Mouse (Mus musculus) urinary bladder, postnatal 25 days (tissue): Measurements from ENCODE around the gene Gm43191.

ENCODE experiments used
- DNase-seq: peaks from one replicate; pipeline ENCODE4 v3.0.0; 2022; ENCODE audit warnings: low spot score

Gm43191 gene

DNA sequence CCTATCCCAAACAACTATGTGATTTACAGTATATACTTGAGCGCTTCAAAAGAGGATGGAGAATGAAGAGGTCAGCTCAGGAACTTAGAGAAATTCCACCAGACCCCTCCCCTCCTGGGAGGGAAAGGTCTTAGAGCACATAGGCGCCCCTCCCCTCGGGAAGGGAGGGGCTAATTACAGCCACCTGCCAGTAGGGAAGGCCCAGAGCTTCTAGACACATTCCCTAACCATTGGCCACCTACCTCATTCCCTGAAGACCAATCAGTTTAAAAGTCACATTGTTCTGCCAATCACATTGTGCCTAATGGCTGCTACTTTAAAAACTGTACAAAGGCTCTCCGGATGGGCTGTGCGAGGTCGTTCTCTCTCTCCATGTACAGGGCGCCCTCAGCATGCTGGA is 58.4 kb downstream of the Gm43191 start:
- DNase-seq = no peak

DNA sequence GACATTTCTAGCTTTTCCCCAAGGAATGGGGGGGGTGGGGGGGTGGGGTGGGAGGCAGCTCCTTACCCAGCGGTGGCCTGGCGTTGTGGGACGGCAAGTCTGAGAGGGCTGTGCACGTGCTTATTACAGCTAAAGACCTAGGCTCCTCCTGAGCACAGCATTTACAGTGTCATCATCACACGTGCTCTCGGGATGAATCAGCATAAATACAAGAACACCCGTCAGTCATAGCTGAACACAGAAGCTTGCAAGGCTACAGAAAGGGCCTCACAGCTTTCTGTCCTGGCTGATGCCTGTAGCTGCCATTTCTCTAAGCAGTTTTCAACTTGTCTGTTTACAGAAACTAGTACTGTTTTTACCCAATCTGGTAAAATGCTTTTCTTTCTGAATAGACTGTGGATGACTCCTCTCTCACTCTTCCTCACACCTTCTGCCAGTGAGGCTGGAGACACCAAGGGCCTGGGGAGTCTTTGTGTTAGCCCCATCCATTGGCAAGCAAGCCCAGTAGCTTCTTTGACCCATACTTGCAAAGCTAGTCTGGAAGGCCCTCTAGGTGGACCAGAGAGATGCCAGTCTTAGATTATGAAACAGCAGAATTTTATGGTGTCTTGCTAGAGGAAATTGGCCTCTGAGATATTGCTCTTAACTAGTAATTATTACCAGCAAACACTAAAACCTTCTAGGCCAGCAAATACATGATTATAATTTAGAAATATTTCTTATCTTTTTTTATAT is 60.3 kb downstream of the Gm43191 start:
- DNase-seq = no peak

DNA sequence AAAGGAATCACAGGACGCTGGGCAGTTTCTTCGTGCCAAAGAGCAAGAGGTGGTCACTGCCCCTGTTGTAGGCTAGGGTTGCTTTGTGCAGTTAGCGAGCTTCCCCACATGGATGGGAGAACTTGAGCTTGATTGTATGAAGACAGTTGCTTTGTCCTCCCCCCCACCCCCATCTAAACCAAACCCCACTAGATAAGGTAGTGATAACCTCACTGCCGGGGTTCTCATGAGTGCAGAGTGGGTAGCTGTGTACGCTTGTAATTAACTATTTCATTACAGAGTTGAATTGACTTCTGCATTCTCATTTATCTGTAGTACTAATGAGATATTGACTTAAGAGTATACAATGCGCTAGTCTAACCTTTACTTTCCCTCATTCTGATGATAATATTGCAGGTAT is 62.2 kb downstream of the Gm43191 start:
- no peak for DNase-seq

DNA sequence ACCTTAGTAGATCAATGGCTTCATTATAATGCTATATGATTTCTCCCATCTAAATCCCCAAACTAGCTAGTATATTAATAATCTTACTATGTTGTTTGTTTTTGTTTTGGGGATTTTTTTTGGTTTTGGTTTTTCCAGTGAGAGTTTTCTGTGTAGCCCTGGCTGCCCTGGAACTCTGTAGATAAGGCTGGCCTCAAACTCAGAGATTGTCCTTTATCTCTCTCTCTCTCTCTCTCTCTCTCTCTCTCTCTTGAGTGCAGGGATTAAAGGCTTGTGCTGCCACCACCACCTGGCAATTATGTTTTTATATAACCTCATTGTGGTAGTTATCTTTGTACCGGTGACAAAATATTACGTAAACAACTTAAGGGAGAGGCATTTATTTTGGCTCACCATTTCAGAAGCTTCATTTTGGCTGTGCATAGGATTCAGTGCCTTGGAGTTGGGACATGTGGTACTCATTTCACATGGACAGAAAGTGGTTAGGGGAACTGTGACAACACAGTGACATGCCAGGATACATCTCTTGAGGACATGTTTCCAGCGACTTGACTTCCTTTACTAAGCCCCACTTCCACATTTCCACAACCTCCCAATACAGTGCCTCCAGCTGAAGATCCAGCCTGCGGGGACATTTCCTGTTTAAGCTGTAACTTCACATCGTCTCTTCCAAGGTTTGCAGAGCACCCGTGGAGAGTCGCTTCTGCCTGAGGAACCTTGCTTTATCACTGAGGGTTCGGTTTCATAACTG is 65.6 kb downstream of the Gm43191 start:
- no peak for DNase-seq

DNA sequence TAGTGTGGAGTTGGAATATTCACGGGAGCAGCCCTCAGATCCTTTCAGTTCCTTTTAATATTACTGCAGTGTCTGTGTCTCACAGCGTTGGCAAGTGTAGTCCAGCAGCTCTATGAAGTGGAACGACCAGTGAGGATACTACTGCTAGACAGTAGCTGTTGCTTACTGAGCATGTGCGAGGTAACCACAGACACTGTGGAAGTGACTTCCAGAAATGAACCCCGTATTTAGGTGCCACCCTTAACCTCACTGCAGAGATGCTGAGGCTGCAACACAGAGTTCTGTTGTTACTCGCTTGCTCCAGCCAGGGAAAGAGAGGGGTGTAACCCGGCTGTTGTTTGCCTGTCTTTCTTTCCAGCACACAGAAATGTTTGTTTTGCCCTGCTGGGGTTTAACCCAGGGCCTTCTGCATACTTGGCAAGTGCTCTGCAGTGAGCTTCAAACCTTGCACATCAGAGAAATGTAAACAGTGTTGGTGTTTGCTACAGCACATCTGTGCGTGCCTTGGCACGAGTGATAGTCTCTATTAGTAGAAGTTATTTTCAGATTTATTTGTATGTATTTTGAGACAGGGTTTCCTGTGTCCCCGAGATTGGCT is 66.7 kb downstream of the Gm43191 start, which contains the start of gene Trmt13:
TSS of gene Trmt13 (minus strand) at position 293 of the 598 bp plus-strand sequence.
- DNase-seq = no peak

DNA sequence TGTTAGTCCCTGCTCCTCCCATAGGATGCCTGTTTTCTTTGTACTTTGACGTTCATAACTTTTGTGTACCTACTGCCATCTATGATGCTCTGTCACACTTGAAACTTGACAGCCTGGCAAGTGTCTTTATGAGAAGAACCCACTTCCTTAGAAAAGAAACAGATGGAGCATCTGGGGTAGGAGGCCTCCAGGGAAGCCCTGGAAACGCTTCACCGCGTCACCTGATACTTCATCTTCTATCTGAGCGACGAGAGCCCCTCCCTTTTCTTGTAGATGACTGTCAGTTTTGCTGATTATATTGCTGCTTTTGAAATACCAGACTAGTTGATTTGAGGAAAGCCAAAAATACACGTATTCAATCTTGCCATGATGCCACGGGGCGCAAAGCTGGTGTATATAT is 76.5 kb downstream of the Gm43191 start:
- no peak for DNase-seq

DNA sequence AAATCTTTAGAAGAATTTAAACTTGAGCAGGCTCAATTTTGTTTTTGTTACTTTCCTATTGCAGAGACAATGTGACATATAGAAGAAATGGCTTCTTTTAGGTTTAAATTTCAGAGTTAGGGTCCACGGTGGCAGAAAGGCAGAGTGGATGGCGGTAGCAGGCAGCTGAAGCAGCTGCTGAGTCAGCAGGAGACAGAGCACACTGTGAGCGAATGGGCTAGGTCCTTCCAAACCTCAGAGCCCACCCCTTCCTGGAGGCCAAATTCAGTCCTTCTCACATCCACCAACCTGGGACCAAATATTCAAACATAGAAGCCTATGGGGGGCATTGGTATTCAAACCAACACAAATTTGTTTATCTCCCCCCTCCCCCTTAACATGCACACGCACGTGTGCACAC is 79.3 kb downstream of the Gm43191 start:
- no peak for DNase-seq

DNA sequence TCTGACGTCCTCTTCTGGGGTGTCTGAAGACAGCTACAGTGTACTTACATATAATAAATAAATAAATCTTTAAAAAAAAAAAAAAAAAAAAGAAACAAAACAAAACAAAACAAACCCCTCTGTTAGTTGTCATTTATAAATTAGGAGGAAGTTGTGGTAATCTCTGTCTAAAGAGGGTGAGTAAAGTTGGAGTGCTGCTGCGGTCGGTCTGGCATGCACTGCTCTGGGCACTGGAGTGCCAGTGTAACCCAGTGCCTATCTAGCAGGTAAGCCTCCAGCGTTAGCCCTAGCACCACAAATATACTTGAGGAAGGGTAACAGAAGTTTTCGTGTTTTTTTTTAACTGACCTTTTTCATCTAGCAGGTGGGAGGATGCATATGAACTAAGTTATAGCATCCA is 80.1 kb downstream of the Gm43191 start:
- no peak for DNase-seq

DNA sequence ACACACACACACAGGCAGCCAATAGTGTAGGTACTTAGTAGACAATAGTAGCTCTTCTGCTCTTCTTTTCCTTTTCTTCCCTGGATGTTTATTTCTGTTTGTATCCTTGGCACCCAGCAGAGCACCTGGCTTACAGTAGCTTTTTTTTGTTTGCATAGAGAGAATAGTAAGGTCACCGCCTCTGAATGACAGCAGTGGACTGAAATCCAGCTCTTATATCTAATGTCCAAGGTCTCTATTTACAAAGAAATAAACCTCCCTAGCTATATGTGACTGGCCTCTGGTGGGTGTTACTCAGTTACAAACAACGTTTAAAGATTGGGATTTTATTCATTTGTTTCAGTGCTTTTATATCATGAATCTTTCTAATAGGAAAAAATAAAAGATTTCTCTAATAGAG is 81.4 kb downstream of the Gm43191 start:
- DNase-seq = no peak

DNA sequence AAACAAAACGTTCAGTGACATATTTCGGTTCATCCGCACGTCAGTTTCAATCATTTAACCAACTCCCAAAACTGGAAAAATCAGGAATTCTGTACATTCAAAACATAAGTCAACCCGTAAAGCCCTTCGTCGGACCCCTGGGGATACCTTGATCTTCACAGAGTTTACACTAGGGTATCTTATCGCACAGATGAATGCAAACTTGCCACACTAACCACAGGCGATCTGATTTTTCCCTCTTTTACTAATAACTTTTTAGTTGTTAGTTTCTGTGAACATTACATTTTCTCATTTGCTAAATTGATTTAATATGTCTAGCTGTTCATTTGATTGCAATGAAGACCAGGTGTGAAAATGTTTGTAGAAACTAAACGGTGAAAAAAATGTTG is 85.5 kb downstream of the Gm43191 start:
- DNase-seq = no peak

DNA sequence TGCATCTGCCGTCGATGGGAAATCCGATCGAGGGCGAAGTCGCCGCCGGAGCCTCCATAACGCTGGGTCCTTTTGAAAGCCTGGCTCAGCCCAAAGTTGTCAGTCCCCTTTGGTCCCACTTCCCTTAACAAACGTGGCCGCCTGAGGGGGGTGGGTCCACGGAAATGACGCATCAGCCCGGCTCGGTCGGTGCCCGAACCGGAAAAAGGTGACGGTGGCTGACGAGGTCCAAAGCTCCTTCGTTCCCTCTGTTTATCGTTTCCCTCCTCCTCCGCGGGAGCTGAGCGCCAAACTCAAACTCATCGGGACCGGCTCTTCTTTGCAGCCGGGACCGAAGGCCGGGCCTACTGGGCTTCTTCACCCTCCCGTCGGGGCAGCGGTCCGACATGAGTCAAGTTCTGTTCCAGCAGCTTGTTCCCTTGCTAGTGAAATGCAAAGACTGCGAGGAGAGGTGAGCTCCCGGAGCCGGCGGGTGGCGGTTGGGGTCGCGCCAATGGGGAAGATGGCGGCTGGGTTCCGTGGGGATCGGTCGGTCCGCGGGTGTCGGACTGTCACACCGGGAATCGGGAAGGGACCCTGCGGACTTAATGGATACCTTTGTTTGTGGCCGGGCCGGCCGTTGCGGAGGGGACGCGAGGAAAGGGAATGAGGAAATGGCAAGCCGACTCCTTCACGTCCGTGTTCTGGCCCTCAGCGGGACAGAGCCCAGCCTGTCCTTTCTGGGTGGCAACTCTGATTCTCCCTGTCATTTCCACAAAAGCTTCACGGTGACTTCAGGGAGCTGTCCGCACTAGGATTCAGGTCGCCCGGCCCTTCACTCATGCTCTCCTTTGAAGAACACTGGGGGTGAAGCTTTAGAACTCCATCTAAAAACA is 86.1 kb downstream of the Gm43191 start, which contains the start of gene Sass6:
TSS of gene Sass6 (plus strand) at position 255 of the 875 bp plus-strand sequence.
- peak; percentile 98 for DNase-seq

DNA sequence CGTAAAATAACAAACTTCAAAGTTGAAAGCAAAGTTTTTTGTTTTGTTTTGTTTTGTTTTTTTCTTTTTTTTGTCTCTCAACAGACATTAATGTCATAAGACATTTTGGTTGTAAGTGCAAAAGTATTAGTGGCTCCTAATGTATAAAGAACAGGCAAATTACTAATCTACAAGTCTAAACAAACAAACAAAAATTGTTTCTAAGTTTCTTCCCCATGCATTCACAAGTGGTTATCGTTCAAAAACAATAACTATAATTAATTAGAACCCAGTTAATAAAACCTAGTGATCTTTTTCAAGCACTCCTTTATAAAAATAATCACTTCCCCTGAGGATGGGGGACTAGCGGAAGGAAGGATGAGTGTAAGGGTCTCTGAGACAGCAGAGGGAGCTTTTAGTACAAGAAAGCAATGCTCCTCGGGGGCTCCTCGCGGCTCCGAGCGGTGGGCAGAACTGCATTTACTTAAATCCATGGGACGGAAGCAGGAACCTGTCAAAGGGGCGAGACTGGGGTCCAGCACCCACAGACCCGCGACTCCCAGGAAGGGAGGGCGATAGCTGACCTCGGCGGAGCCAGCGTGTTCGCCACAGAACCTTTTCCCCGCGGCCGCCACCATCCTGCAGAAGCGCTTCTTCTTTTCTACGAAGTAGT is 86.9 kb downstream of the Gm43191 start:
- no peak for DNase-seq
